Mouse (Mus musculus) stomach, embryonic 16.5 days (tissue): ENCODE measurements around the gene Prkcz. TPM values are rescaled to one million over a fixed set of nuclear protein-coding genes. Genes with fewer than 3 reads are reported as not detected.
A peak's percentile ranks its signal among the peaks of the same experiment; 100 is the strongest.
"Not testable (repeated sequence)": the region's sequence is repeated elsewhere in the genome, so short reads cannot be mapped to it uniquely, and the experiment has no call there.

Experiments used
- ATAC-seq: fragments of 200-750 bp; cut with Nextera tagmentation; 2 replicates; pipeline ENCODE4 v1.8.0; 2017; ENCODE audit warnings: moderate number of reproducible peaks, moderate TSS enrichment; ENCODE audit not compliant: insufficient read depth, low FRiP score
- H3K27ac ChIP-seq: fragments of 300-500 bp; sonication (generic); 2 replicates; pipeline ENCODE4 v1.5.1; 2014; ENCODE audit warnings: low read length
- H3K27me3 ChIP-seq: fragments of 300-500 bp; sonication (generic); 2 replicates; pipeline ENCODE4 v1.6.1; 2014; ENCODE audit warnings: low read length, control low read depth, mixed read lengths; ENCODE audit not compliant: control insufficient read depth, insufficient read depth
- H3K36me3 ChIP-seq: fragments of 300-500 bp; sonication (generic); 2 replicates; pipeline ENCODE4 v1.6.1; 2014; ENCODE audit warnings: low read length; ENCODE audit not compliant: control insufficient read depth, insufficient read depth
- H3K4me1 ChIP-seq: fragments of 300-500 bp; sonication (generic); 2 replicates; pipeline ENCODE4 v1.6.1; 2014; ENCODE audit warnings: low read length, control low read depth, mixed read lengths; ENCODE audit not compliant: control insufficient read depth, insufficient read depth
- H3K4me2 ChIP-seq: fragments of 300-500 bp; sonication (generic); 2 replicates; pipeline ENCODE4 v1.6.1; 2014; ENCODE audit warnings: low read depth, low read length, mixed read lengths
- H3K4me3 ChIP-seq: fragments of 300-500 bp; sonication (generic); replicated peaks from 2 replicates; pipeline ENCODE4 v1.5.1; 2014; ENCODE audit warnings: mild to moderate bottlenecking, low read length
- H3K9ac ChIP-seq: fragments of 300-500 bp; sonication (generic); 2 replicates; pipeline ENCODE4 v1.6.1; 2014; ENCODE audit warnings: low read length
- H3K9me3 ChIP-seq: fragments of 300-500 bp; sonication (generic); replicated peaks from 2 replicates; pipeline ENCODE4 v1.6.1; 2016; ENCODE audit warnings: low read length, control low read depth; ENCODE audit not compliant: control insufficient read depth
- WGBS: fragments of 180-500 bp; shearing (Covaris S2); extraction: QIAGEN DNeasy Blood & Tissue Kit; methylation state at CpG from one replicate; pipeline ENCODE4 v1.1.7; 2014; 5-methylcytosine and 5-hydroxymethylcytosine counted together
- polyA plus RNA-seq: library from polyadenylated mRNA; unstranded; fragments of >200 nt; fragmentation: Nextera tagmentation; extraction: Ambion mirVana; gene quantifications from 2 replicates; pipeline ENCODE4 v1.2.1, GENCODE M21; 2015

Gene Prkcz
- polyA plus RNA-seq, 1 experiment from 2014 or later: 16.7 TPM

GRCm38 (mm10) chr4:155345608-155345953 is 15.6 kb downstream of the Prkcz start:
- no peaks in the 10 kb centered on the region for H3K36me3 ChIP-seq
- peak overlapping the region; percentile 78 for H3K4me2 ChIP-seq
- H3K9me3 ChIP-seq: no peaks in the 10 kb centered on the region
- H3K27ac ChIP-seq: no peak overlapping the region
- ATAC-seq: peak; percentile 79
- H3K4me1 ChIP-seq: peaks cover 10% of the 10 kb centered on the region; the same call in 1 of the 2 replicates
- H3K9ac ChIP-seq: peak overlapping the region; percentile 53
- H3K27me3 ChIP-seq: peaks cover 10% of the 10 kb centered on the region
- 2% methylated on average over 16 of the region's 16 CpGs for WGBS
- H3K4me3 ChIP-seq: peak overlapping the region; percentile 44

GRCm38 (mm10) chr4:155344716-155345607 is 16.2 kb downstream of the Prkcz start:
- peak overlapping the region; percentile 4; the same call in 1 of the 2 replicates for H3K27ac ChIP-seq
- peak overlapping the region; percentile 78 for H3K4me2 ChIP-seq
- H3K9ac ChIP-seq: peak overlapping the region; percentile 53
- no peaks in the 10 kb centered on the region for H3K36me3 ChIP-seq
- H3K27me3 ChIP-seq: peaks cover 10% of the 10 kb centered on the region
- ATAC-seq: no peak
- peaks cover 10% of the 10 kb centered on the region; the same call in 1 of the 2 replicates for H3K4me1 ChIP-seq
- WGBS: 14% methylated on average over 47 of the region's 47 CpGs
- no peaks in the 10 kb centered on the region for H3K9me3 ChIP-seq
- H3K4me3 ChIP-seq: peak overlapping the region; percentile 44

GRCm38 (mm10) chr4:155344299-155344600 is 16.9 kb downstream of the Prkcz start:
- 43% methylated on average over 3 of the region's 3 CpGs for WGBS
- Histone ChIP-seq H3K9ac (no peak overlapping the region), H3K4me2 (no peak overlapping the region), H3K4me3 (no peak overlapping the region), H3K27me3 (peaks cover 10% of the 10 kb centered on the region), H3K36me3 (no peaks in the 10 kb centered on the region), H3K4me1 (peaks cover 10% of the 10 kb centered on the region; the same call in 1 of the 2 replicates), H3K27ac (no peak overlapping the region), H3K9me3 (no peaks in the 10 kb centered on the region)
- ATAC-seq: no peak

GRCm38 (mm10) chr4:155343415-155344298 is 17.5 kb downstream of the Prkcz start:
- H3K27ac ChIP-seq: no peak overlapping the region
- peaks cover 10% of the 10 kb centered on the region; the same call in 1 of the 2 replicates for H3K4me1 ChIP-seq
- WGBS: 86% methylated on average over 14 of the region's 14 CpGs
- H3K9me3 ChIP-seq: no peaks in the 10 kb centered on the region
- H3K36me3 ChIP-seq: no peaks in the 10 kb centered on the region
- ATAC-seq: no peak
- no peak overlapping the region for H3K4me3 ChIP-seq
- no peak overlapping the region for H3K4me2 ChIP-seq
- peaks cover 10% of the 10 kb centered on the region for H3K27me3 ChIP-seq
- no peak overlapping the region for H3K9ac ChIP-seq

DNA sequence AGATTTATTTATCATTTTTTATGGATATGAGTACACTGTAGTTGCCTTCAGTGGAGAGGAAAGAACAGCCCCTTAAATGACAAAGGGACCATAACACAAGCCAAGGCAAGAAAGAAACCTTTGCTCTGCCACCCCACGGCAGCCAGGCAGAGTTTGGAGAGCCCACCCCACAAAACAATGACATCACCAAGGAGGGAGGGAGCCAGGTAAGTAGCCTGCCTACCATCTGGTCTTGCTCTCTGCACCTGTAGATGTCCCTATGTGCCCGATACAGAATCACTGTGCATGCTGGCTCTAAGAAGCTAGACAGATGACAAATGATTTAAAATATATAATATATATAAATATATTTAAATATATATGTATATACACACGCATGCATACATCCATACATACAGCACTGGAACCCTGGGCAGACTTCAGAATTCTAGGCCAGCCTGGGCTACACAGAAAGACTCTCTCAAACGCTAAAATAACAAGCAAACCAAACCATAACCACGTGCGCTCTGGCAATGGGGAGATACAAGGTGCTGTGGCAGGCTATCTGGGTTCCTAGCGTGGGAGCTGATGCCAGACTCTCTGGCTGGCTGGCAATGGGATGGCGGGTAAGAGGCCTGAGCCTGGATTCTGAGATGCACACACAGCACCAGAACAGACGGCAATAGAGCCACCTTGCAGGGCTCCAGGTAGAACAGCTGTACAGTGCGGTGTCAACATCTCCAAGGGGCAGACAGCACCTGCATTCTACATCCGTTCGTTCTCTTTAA is 24.7 kb downstream of the Prkcz start:
- H3K27ac ChIP-seq: no peak overlapping the region
- 81% methylated on average over 12 of the region's 12 CpGs for WGBS
- H3K4me3 ChIP-seq: no peak overlapping the region
- H3K36me3 ChIP-seq: no peaks in the 10 kb centered on the region
- H3K9me3 ChIP-seq: no peaks in the 10 kb centered on the region
- H3K4me1 ChIP-seq: no peaks in the 10 kb centered on the region
- no peaks in the 10 kb centered on the region for H3K27me3 ChIP-seq
- no peak overlapping the region for H3K9ac ChIP-seq
- no peak for ATAC-seq
- no peak overlapping the region for H3K4me2 ChIP-seq

DNA sequence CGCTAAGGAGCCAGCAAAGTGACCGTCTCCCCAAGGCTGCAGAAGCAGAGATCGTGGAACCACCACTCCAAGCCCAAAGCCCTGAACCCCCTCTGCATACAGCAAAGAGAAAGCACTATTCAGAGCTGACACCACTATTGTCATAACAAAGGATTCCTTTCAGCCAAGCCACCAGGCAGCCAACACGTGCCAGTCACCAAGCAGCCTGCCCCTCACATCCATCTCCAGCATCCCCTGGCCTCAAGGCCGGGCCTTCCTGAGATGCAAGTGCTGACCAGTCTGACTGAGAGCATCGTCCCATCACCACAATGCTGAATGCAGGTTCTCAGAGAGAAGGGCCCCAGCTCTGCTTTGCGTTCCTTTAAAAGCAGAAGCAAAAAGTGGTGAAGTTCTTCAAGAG is 28.9 kb downstream of the Prkcz start:
- WGBS: 75% methylated on average over 7 of the region's 7 CpGs
- Histone ChIP-seq H3K4me3 (no peak overlapping the region), H3K9ac (no peak overlapping the region), H3K9me3 (no peaks in the 10 kb centered on the region), H3K4me2 (no peak overlapping the region), H3K27ac (no peak overlapping the region), H3K36me3 (no peaks in the 10 kb centered on the region), H3K4me1 (no peaks in the 10 kb centered on the region), H3K27me3 (no peaks in the 10 kb centered on the region)
- ATAC-seq: no peak

GRCm38 (mm10) chr4:155328385-155328784 is 32.8 kb downstream of the Prkcz start:
- not testable (repeated sequence) for H3K4me1 ChIP-seq, H3K9me3 ChIP-seq, H3K36me3 ChIP-seq, H3K4me3 ChIP-seq, H3K4me2 ChIP-seq, ATAC-seq, H3K27me3 ChIP-seq, H3K27ac ChIP-seq, H3K9ac ChIP-seq
- 90% methylated on average over 11 of the region's 11 CpGs for WGBS

DNA sequence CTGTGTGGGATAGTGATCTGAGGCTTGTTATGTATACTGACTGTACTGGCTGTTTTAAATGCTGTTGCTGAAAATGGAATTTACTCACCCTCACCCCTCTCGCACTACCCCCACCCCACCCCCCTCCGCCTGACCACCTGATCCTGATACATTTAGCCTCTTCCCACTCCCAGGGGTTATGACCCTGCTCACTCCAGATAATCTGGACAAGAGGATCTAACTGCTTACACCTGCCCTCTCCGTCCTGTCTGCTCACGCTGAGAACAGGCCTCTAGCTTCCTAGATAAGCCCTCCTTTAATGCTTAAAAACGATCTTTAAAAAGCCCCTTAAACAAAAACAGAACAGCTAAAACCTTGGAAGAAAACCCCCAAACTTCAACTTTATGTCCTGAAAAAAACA is 35.4 kb downstream of the Prkcz start:
- no peaks in the 10 kb centered on the region for H3K27me3 ChIP-seq
- H3K36me3 ChIP-seq: no peaks in the 10 kb centered on the region
- no peak overlapping the region for H3K27ac ChIP-seq
- no peaks in the 10 kb centered on the region for H3K4me1 ChIP-seq
- H3K9ac ChIP-seq: no peak overlapping the region
- H3K4me2 ChIP-seq: no peak overlapping the region
- no peaks in the 10 kb centered on the region for H3K9me3 ChIP-seq
- 40% methylated on average over 5 of the region's 5 CpGs for WGBS
- ATAC-seq: no peak
- H3K4me3 ChIP-seq: no peak overlapping the region
